Mouse (Mus musculus): ENCODE data around the gene Rnd3. TPM values are rescaled to one million over a fixed set of nuclear protein-coding genes. Genes with fewer than 3 reads are reported as not detected.

Rnd3 gene
- polyA plus RNA-seq (2016; fragmentation: Nextera tagmentation; extraction: Ambion mirVana): 92.6 and 97.4 TPM in 2 replicates

- WGBS: 0% methylated on average over 25 of the region's 25 CpGs
- DNase-seq (ENCODE audit: extremely low spot score, low spot score): peak; percentile 95
- Histone ChIP-seq H3K9me3 (no peaks in the 10 kb centered on the region), H3K36me3 (replicated peaks) (peaks cover 8% of the 10 kb centered on the region), H3K27ac (peak within 1 kb of the TSS; percentile 93), H3K4me3 (peak within 1 kb of the TSS; percentile 71), H3K4me1 (peaks cover 34% of the 10 kb centered on the region), H3K27me3 (ENCODE audit: poor library complexity, severe bottlenecking) (peaks cover 12% of the 10 kb centered on the region; the same call in 1 of the 2 replicates)
Observed at GRCm38 (mm10) chr2:51148975-51149374, at the start of gene Rnd3. Gene Rnd3, minus strand, starts transcription at chr2:51149111.

- no peaks in the 10 kb centered on the region for H3K27me3 ChIP-seq (ENCODE audit: poor library complexity, severe bottlenecking)
- 76% methylated on average over 2 of the region's 2 CpGs for WGBS
- no peaks in the 10 kb centered on the region for H3K4me1 ChIP-seq
- H3K4me3 ChIP-seq: no peak overlapping the region
- H3K27ac ChIP-seq: no peak overlapping the region
- DNase-seq (ENCODE audit: extremely low spot score, low spot score): no peak
- H3K36me3 ChIP-seq (replicated peaks): no peaks in the 10 kb centered on the region
- H3K9me3 ChIP-seq: no peaks in the 10 kb centered on the region
Observed at GRCm38 (mm10) chr2:51192319-51192718, 43.4 kb upstream of the Rnd3 start.

- no peaks in the 10 kb centered on the region for H3K36me3 ChIP-seq (replicated peaks)
- WGBS: 95% methylated on average over 2 of the region's 2 CpGs
- no peaks in the 10 kb centered on the region for H3K9me3 ChIP-seq
- no peak overlapping the region for H3K4me3 ChIP-seq
- no peak overlapping the region for H3K27ac ChIP-seq
- DNase-seq (ENCODE audit: extremely low spot score, low spot score): no peak
- H3K27me3 ChIP-seq (ENCODE audit: poor library complexity, severe bottlenecking): no peaks in the 10 kb centered on the region
- H3K4me1 ChIP-seq: no peaks in the 10 kb centered on the region
Observed at GRCm38 (mm10) chr2:51185762-51186161, 36.9 kb upstream of the Rnd3 start.

GRCm38 (mm10) chr2:51182990-51183389 lies 34.1 kb upstream of the Rnd3 start:
- no peak for DNase-seq (ENCODE audit: extremely low spot score, low spot score)
- H3K36me3 ChIP-seq (replicated peaks): no peaks in the 10 kb centered on the region
- no peaks in the 10 kb centered on the region for H3K4me1 ChIP-seq
- H3K9me3 ChIP-seq: no peaks in the 10 kb centered on the region
- WGBS: 96% methylated on average over 4 of the region's 4 CpGs
- H3K27ac ChIP-seq: no peak overlapping the region
- H3K27me3 ChIP-seq (ENCODE audit: poor library complexity, severe bottlenecking): no peaks in the 10 kb centered on the region
- H3K4me3 ChIP-seq: no peak overlapping the region

- no peak for DNase-seq (ENCODE audit: extremely low spot score, low spot score)
Observed at GRCm38 (mm10) chr2:51181376-51181775, 32.5 kb upstream of the Rnd3 start.

GRCm38 (mm10) chr2:51179096-51179495 lies 30.2 kb upstream of the Rnd3 start:
- H3K36me3 ChIP-seq (replicated peaks): no peaks in the 10 kb centered on the region
- 88% methylated on average over 3 of the region's 3 CpGs for WGBS
- no peak overlapping the region for H3K4me3 ChIP-seq
- no peaks in the 10 kb centered on the region for H3K27me3 ChIP-seq (ENCODE audit: poor library complexity, severe bottlenecking)
- H3K9me3 ChIP-seq: no peaks in the 10 kb centered on the region
- no peak overlapping the region for H3K27ac ChIP-seq
- DNase-seq (ENCODE audit: extremely low spot score, low spot score): no peak
- H3K4me1 ChIP-seq: peaks cover 18% of the 10 kb centered on the region

More at GRCm38 (mm10) chr2:51181376-51181775, 32.5 kb upstream of the Rnd3 start:
- Histone ChIP-seq H3K9me3 (no peaks in the 10 kb centered on the region), H3K27me3 (ENCODE audit: poor library complexity, severe bottlenecking) (no peaks in the 10 kb centered on the region), H3K27ac (no peak overlapping the region), H3K4me1 (0 out of 2 replicates have a peak, but pooled peaks cover 5% of the 10 kb centered on the region), H3K4me3 (no peak overlapping the region), H3K36me3 (replicated peaks) (no peaks in the 10 kb centered on the region)

- Histone ChIP-seq H3K4me1 (peaks cover 26% of the 10 kb centered on the region), H3K27me3 (ENCODE audit: poor library complexity, severe bottlenecking) (no peaks in the 10 kb centered on the region), H3K27ac (no peak overlapping the region), H3K4me3 (no peak overlapping the region), H3K9me3 (no peaks in the 10 kb centered on the region), H3K36me3 (replicated peaks) (no peaks in the 10 kb centered on the region)
- DNase-seq (ENCODE audit: extremely low spot score, low spot score): no peak
- WGBS: 85% methylated on average over 3 of the region's 3 CpGs
Observed at GRCm38 (mm10) chr2:51177615-51178014, 28.7 kb upstream of the Rnd3 start.

GRCm38 (mm10) chr2:51175276-51175675 lies 26.4 kb upstream of the Rnd3 start:
- DNase-seq (ENCODE audit: extremely low spot score, low spot score): no peak
- H3K27me3 ChIP-seq (ENCODE audit: poor library complexity, severe bottlenecking): no peaks in the 10 kb centered on the region
- WGBS: 94% methylated on average over 5 of the region's 5 CpGs

GRCm38 (mm10) chr2:51161110-51161509 lies 12.2 kb upstream of the Rnd3 start:
- H3K4me3 ChIP-seq: no peak overlapping the region
- H3K9me3 ChIP-seq: no peaks in the 10 kb centered on the region
- H3K4me1 ChIP-seq: no peaks in the 10 kb centered on the region
- no peak overlapping the region for H3K27ac ChIP-seq
- DNase-seq (ENCODE audit: extremely low spot score, low spot score): no peak
- no peaks in the 10 kb centered on the region for H3K36me3 ChIP-seq (replicated peaks)
- no peaks in the 10 kb centered on the region for H3K27me3 ChIP-seq (ENCODE audit: poor library complexity, severe bottlenecking)
- WGBS: 89% methylated on average over 2 of the region's 2 CpGs

More at GRCm38 (mm10) chr2:51175276-51175675, 26.4 kb upstream of the Rnd3 start:
- H3K9me3 ChIP-seq: no peaks in the 10 kb centered on the region
- peaks cover 26% of the 10 kb centered on the region for H3K4me1 ChIP-seq
- no peaks in the 10 kb centered on the region for H3K36me3 ChIP-seq (replicated peaks)
- H3K4me3 ChIP-seq: no peak overlapping the region
- no peak overlapping the region for H3K27ac ChIP-seq

GRCm38 (mm10) chr2:51148454-51148853 lies 457 bp downstream of the Rnd3 start:
- Histone ChIP-seq H3K36me3 (replicated peaks) (peaks cover 13% of the 10 kb centered on the region), H3K9me3 (no peaks in the 10 kb centered on the region), H3K27me3 (ENCODE audit: poor library complexity, severe bottlenecking) (peaks cover 12% of the 10 kb centered on the region; the same call in 1 of the 2 replicates), H3K27ac (peak overlapping the region; percentile 93), H3K4me3 (peak overlapping the region; percentile 71), H3K4me1 (peaks cover 39% of the 10 kb centered on the region)
- 0% methylated on average over 20 of the region's 20 CpGs for WGBS
- peak; percentile 54 for DNase-seq (ENCODE audit: extremely low spot score, low spot score)

- Histone ChIP-seq H3K9me3 (no peaks in the 10 kb centered on the region), H3K27me3 (ENCODE audit: poor library complexity, severe bottlenecking) (peaks cover 12% of the 10 kb centered on the region; the same call in 1 of the 2 replicates), H3K27ac (peak overlapping the region; percentile 93), H3K36me3 (replicated peaks) (peaks cover 17% of the 10 kb centered on the region), H3K4me1 (peaks cover 43% of the 10 kb centered on the region), H3K4me3 (peak overlapping the region; percentile 71)
- under 1% methylated on average over 20 of the region's 20 CpGs for WGBS
- DNase-seq (ENCODE audit: extremely low spot score, low spot score): no peak
Observed at GRCm38 (mm10) chr2:51148065-51148407, 875 bp downstream of the Rnd3 start.

- Histone ChIP-seq H3K4me1 (peaks cover 49% of the 10 kb centered on the region), H3K4me3 (peak overlapping the region; percentile 71), H3K27me3 (ENCODE audit: poor library complexity, severe bottlenecking) (peaks cover 12% of the 10 kb centered on the region; the same call in 1 of the 2 replicates), H3K27ac (peak overlapping the region; percentile 93), H3K9me3 (no peaks in the 10 kb centered on the region), H3K36me3 (replicated peaks) (peaks cover 23% of the 10 kb centered on the region)
- DNase-seq (ENCODE audit: extremely low spot score, low spot score): peak; percentile 81
- WGBS: under 1% methylated on average over 45 of the region's 45 CpGs
Observed at GRCm38 (mm10) chr2:51147318-51148064, 1.4 kb downstream of the Rnd3 start.

GRCm38 (mm10) chr2:51146871-51147317 lies 2.0 kb downstream of the Rnd3 start:
- H3K36me3 ChIP-seq (replicated peaks): peaks cover 27% of the 10 kb centered on the region
- H3K4me3 ChIP-seq: peak overlapping the region; percentile 71
- H3K9me3 ChIP-seq: no peaks in the 10 kb centered on the region
- peak overlapping the region; percentile 93 for H3K27ac ChIP-seq
- H3K27me3 ChIP-seq (ENCODE audit: poor library complexity, severe bottlenecking): peaks cover 12% of the 10 kb centered on the region; the same call in 1 of the 2 replicates
- DNase-seq (ENCODE audit: extremely low spot score, low spot score): peak; percentile 68
- peaks cover 55% of the 10 kb centered on the region for H3K4me1 ChIP-seq
- under 1% methylated on average over 18 of the region's 18 CpGs for WGBS

All from forebrain, embryonic 10.5 days (tissue).